Mouse (Mus musculus): ENCODE results near the gene Cd200r1. TPM values are rescaled to one million over a fixed set of nuclear protein-coding genes. Genes with fewer than 3 reads are reported as not detected.
A peak's percentile ranks its signal among the peaks of the same experiment; 100 is the strongest.

Cd200r1 gene
- total and polyA plus RNA-seq, 2 experiments, result 0.29 to 1.3 TPM

- no peaks in the 10 kb centered on the region for H3K27me3 ChIP-seq (ENCODE audit: control insufficient read depth, insufficient read depth, low read length)
- H3K9ac ChIP-seq (ENCODE audit: low read depth, low read length), result peak within 1 kb of the TSS; percentile 71
- TF ChIP-seq POLR2A (IDR thresholded peaks at IDR 0.05; ENCODE audit: extremely low read depth, insufficient read depth, low read length), result 0 out of 2 replicates have a peak, but pooled peaks have one; percentile 48
- no peak for TF ChIP-seq CTCF (IDR thresholded peaks at IDR 0.05; ENCODE audit: low read depth, low read length)
- no peaks in the 10 kb centered on the region for H3K4me1 ChIP-seq (ENCODE audit: control insufficient read depth, insufficient read depth, low read length)
- peak; percentile 85 for DNase-seq (ENCODE audit: extremely low read depth, low read depth, low spot score)
- peaks cover 7% of the 10 kb centered on the region; the same call in 1 of the 2 replicates for H3K36me3 ChIP-seq (ENCODE audit: control insufficient read depth, insufficient read depth, low read length)
- WGBS, result under 1% methylated on average over 47 of the region's 47 CpGs
- peak within 1 kb of the TSS; percentile 69 for H3K27ac ChIP-seq (replicated peaks; ENCODE audit: insufficient read depth, low read depth, low read length)
- no peaks in the 10 kb centered on the region; the same call in 1 of the 2 replicates for H3K79me2 ChIP-seq (ENCODE audit: control insufficient read depth, insufficient read depth, low read length)
- peak within 1 kb of the TSS; percentile 71 for H3K4me3 ChIP-seq (ENCODE audit: insufficient read depth, low read depth, low read length)
These were observed 19.5 kb upstream of the Cd200r1 start, which contains the start of gene Gtpbp8 for GRCm38 (mm10) chr16:44745866-44746562. Gene Gtpbp8, minus strand, starts transcription at chr16:44746363.

GRCm38 (mm10) chr16:44748007-44748406, 17.5 kb upstream of the Cd200r1 start:
- 48% methylated on average over 3 of the region's 3 CpGs for WGBS
- no peak overlapping the region for H3K27ac ChIP-seq (replicated peaks; ENCODE audit: insufficient read depth, low read depth, low read length)
- H3K4me3 ChIP-seq (ENCODE audit: insufficient read depth, low read depth, low read length), result no peak overlapping the region
- no peaks in the 10 kb centered on the region for H3K4me1 ChIP-seq (ENCODE audit: control insufficient read depth, insufficient read depth, low read length)
- no peak for DNase-seq (ENCODE audit: extremely low read depth, low read depth, low spot score)
- no peaks in the 10 kb centered on the region; the same call in 1 of the 2 replicates for H3K79me2 ChIP-seq (ENCODE audit: control insufficient read depth, insufficient read depth, low read length)
- TF ChIP-seq CTCF (IDR thresholded peaks at IDR 0.05; ENCODE audit: low read depth, low read length) (no peak), POLR2A (IDR thresholded peaks at IDR 0.05; ENCODE audit: extremely low read depth, insufficient read depth, low read length) (no peak)
- H3K36me3 ChIP-seq (ENCODE audit: control insufficient read depth, insufficient read depth, low read length), result no peaks in the 10 kb centered on the region
- no peak overlapping the region for H3K9ac ChIP-seq (ENCODE audit: low read depth, low read length)
- no peaks in the 10 kb centered on the region for H3K27me3 ChIP-seq (ENCODE audit: control insufficient read depth, insufficient read depth, low read length)

GRCm38 (mm10) chr16:44757700-44758099, 7.8 kb upstream of the Cd200r1 start:
- H3K27me3 ChIP-seq (ENCODE audit: control insufficient read depth, insufficient read depth, low read length), result no peaks in the 10 kb centered on the region
- no peak overlapping the region for H3K9ac ChIP-seq (ENCODE audit: low read depth, low read length)
- H3K4me1 ChIP-seq (ENCODE audit: control insufficient read depth, insufficient read depth, low read length), result no peaks in the 10 kb centered on the region
- no peak overlapping the region for H3K4me3 ChIP-seq (ENCODE audit: insufficient read depth, low read depth, low read length)
- TF ChIP-seq POLR2A (IDR thresholded peaks at IDR 0.05; ENCODE audit: extremely low read depth, insufficient read depth, low read length) (no peak), CTCF (IDR thresholded peaks at IDR 0.05; ENCODE audit: low read depth, low read length) (no peak)
- WGBS, result 88% methylated on average over 8 of the region's 8 CpGs
- H3K36me3 ChIP-seq (ENCODE audit: control insufficient read depth, insufficient read depth, low read length), result no peaks in the 10 kb centered on the region
- DNase-seq (ENCODE audit: extremely low read depth, low read depth, low spot score), result peak; percentile 17
- no peak overlapping the region for H3K27ac ChIP-seq (replicated peaks; ENCODE audit: insufficient read depth, low read depth, low read length)
- no peaks in the 10 kb centered on the region for H3K79me2 ChIP-seq (ENCODE audit: control insufficient read depth, insufficient read depth, low read length)

- Histone ChIP-seq H3K27me3 (ENCODE audit: control insufficient read depth, insufficient read depth, low read length) (no peaks in the 10 kb centered on the region), H3K9ac (ENCODE audit: low read depth, low read length) (no peak overlapping the region), H3K27ac (replicated peaks; ENCODE audit: insufficient read depth, low read depth, low read length) (no peak overlapping the region), H3K4me1 (ENCODE audit: control insufficient read depth, insufficient read depth, low read length) (no peaks in the 10 kb centered on the region), H3K36me3 (ENCODE audit: control insufficient read depth, insufficient read depth, low read length) (no peaks in the 10 kb centered on the region), H3K79me2 (ENCODE audit: control insufficient read depth, insufficient read depth, low read length) (no peaks in the 10 kb centered on the region), H3K4me3 (ENCODE audit: insufficient read depth, low read depth, low read length) (no peak overlapping the region)
- no peak for TF ChIP-seq CTCF (IDR thresholded peaks at IDR 0.05; ENCODE audit: low read depth, low read length)
- TF ChIP-seq POLR2A (IDR thresholded peaks at IDR 0.05; ENCODE audit: extremely low read depth, insufficient read depth, low read length), result no peak
- no peak for DNase-seq (ENCODE audit: extremely low read depth, low read depth, low spot score)
- WGBS, result 58% methylated on average over 1 of the region's 1 CpGs
These were observed 3.7 kb upstream of the Cd200r1 start for GRCm38 (mm10) chr16:44761811-44762210.

GRCm38 (mm10) chr16:44766320-44766892, 870 bp downstream of the Cd200r1 start:
- Histone ChIP-seq H3K79me2 (ENCODE audit: control insufficient read depth, insufficient read depth, low read length) (no peaks in the 10 kb centered on the region), H3K36me3 (ENCODE audit: control insufficient read depth, insufficient read depth, low read length) (no peaks in the 10 kb centered on the region), H3K27ac (replicated peaks; ENCODE audit: insufficient read depth, low read depth, low read length) (no peak overlapping the region), H3K9ac (ENCODE audit: low read depth, low read length) (peak overlapping the region; percentile 39; the same call in 1 of the 2 replicates), H3K27me3 (ENCODE audit: control insufficient read depth, insufficient read depth, low read length) (no peaks in the 10 kb centered on the region), H3K4me3 (ENCODE audit: insufficient read depth, low read depth, low read length) (peak overlapping the region; percentile 60), H3K4me1 (ENCODE audit: control insufficient read depth, insufficient read depth, low read length) (no peaks in the 10 kb centered on the region)
- TF ChIP-seq POLR2A (IDR thresholded peaks at IDR 0.05; ENCODE audit: extremely low read depth, insufficient read depth, low read length) (no peak), CTCF (IDR thresholded peaks at IDR 0.05; ENCODE audit: low read depth, low read length) (no peak)
- DNase-seq (ENCODE audit: extremely low read depth, low read depth, low spot score), result no peak
- 67% methylated on average over 9 of the region's 9 CpGs for WGBS

- no peak for DNase-seq (ENCODE audit: extremely low read depth, low read depth, low spot score)
- Histone ChIP-seq H3K9ac (ENCODE audit: low read depth, low read length) (no peak overlapping the region), H3K27me3 (ENCODE audit: control insufficient read depth, insufficient read depth, low read length) (no peaks in the 10 kb centered on the region), H3K27ac (replicated peaks; ENCODE audit: insufficient read depth, low read depth, low read length) (no peak overlapping the region), H3K79me2 (ENCODE audit: control insufficient read depth, insufficient read depth, low read length) (no peaks in the 10 kb centered on the region), H3K4me1 (ENCODE audit: control insufficient read depth, insufficient read depth, low read length) (no peaks in the 10 kb centered on the region), H3K36me3 (ENCODE audit: control insufficient read depth, insufficient read depth, low read length) (no peaks in the 10 kb centered on the region), H3K4me3 (ENCODE audit: insufficient read depth, low read depth, low read length) (no peak overlapping the region)
- no peak for TF ChIP-seq POLR2A (IDR thresholded peaks at IDR 0.05; ENCODE audit: extremely low read depth, insufficient read depth, low read length)
- TF ChIP-seq CTCF (IDR thresholded peaks at IDR 0.05; ENCODE audit: low read depth, low read length), result no peak
- WGBS, result 68% methylated on average over 7 of the region's 7 CpGs
These were observed 2.0 kb downstream of the Cd200r1 start for GRCm38 (mm10) chr16:44767506-44767905.

Data from liver, adult 2 months (tissue).